Mouse (Mus musculus) natural killer cell, adult 2 months (primary cell): ENCODE results near the gene C5ar1.

Experiments
- DNase-seq, 2 experiments: peaks; one replicate each; pipeline ENCODE4 v3.0.0; 2022; ENCODE audit warnings: low spot score in 2 of 2

Gene C5ar1

DNA sequence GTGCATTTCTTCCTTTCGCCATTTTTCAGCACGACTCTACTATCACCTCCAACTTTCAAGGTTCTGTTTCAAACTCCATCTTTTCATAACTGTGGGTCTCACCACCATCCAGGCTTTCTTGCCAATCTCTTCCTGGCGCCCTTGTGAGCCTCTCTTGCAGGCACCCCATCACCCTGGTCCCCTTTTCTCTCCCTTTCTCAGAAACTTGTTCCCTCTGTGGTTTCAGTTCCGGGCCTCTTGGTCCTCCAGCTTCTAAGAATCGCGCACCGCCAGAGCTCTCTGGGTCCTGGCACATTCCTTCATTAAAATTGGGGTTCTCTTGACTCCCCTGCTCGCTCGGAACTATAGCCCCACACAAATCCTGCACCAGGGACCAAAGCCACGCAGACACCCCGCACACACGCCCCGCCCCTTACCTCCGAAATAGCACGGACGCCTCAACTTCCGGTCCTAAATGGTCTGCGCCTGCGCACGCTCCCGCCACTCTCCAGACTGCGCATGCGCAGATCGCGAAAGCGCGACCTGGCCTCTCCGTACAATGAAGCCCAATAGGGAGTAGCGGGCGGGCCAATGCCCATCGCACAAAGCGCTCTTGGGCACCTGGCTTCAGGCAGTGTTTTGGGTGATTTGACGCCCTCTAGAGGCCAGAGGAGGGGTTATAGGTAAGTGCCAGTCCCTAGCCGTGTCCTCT is 37.6 kb downstream of the C5ar1 start, which contains the start of gene Dhx34:
TSS of gene Dhx34 (minus strand) at position 456 of the 691 bp plus-strand sequence.
- peak; percentile 94 to 97 for DNase-seq

DNA sequence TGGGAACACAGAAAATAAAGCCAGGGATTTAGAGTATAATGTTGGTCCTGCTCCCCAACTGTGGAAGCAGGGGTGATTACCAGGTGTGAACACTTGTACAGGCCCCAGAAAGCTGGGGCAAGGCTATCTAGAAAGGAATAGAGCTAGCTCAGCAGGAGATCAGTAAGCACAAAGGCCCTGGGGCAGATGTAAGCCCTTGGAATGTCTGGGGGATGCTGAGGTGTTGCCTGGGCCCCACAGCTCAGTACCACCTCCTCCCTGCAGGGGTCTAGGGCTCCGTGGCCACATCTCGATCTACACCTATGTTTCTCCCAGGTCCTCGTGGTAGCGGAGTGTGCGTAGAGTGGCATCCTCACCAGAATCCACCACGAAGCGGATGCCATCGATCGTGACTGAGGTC is 45.4 kb downstream of the C5ar1 start:
- DNase-seq: no peak

DNA sequence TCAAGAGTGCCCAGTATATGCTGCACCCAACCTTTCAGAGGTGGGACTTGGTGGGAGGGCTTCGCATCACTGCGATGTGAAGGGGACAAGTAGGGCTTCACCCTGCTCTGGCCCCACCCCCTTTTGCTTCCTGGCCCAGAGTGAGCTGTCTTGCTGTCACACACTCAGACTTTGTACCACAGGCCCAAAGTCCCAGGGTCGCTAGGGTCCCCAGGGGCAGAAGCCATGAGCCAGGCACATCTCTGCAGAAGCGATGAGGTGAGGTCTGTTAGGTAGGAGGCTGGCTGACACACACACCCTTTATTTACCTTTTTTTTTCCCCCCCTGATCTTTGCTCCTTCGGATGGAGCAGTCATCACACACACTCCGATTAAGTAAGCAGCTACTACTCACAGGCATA is 46.1 kb downstream of the C5ar1 start:
- no peak for DNase-seq

DNA sequence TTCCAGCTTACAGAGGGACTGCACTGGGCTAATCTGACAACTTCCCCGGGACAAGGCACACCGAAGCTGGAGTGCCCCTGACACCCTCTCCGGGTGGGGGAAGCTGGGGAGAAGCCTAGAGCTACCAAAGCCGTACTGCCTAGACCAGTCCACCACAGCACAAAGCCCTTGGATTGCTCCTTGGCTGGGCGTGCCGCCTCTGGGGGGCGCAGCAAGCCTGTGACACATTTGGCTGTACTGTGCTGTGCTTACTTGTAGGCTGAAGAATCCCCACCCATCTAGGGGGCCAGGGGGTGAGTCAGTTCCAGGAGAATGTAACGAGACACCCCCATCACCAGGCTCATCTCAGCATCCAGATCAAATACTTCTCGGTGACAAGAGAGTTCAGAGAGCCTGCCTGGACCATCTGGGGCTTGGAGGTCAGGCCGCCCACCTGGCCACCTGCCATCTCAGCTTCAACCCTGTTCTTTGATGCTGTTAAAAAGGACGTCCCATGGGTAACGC is 48.4 kb downstream of the C5ar1 start:
- DNase-seq: no peak

DNA sequence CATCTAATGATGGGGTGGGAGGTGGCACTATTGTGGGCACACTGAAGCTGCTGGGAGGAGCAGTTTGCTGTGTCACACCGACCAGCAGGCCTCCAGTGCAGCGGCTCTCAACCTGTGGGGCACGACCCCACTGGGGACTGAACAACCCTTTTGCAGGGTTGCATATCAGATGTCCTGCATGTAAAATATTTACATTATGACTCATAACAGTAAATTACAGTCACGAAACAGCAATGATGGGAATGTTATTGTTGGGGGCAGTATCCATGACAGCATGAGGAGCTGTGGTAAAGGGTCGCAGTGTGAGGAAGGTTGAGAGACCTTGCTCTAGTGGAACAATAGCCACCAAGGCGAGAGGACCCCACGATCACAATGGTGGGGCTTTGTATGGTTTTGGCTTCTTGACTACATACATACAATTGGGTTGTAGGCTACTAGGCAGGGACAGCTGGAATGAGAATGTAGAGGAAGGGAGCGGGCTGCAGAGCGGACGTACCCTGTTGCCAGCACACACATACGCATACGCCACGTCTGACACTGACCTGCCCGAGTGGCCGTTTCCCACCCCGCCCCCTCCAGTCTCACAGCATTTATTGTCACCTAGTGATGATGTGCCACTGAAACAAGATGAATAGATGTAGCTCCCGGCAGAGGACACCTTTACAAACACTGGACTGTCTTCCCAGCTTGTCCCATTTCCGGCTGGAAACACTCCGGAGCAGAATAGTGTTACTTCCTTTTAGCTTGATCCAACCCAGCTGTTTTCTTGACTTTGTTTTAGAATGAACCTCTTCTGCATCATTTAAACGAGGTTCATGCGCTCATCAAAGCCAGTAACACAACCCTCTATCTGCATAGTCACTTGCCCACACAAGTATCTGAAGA is 50.3 kb downstream of the C5ar1 start:
- DNase-seq: no peak

DNA sequence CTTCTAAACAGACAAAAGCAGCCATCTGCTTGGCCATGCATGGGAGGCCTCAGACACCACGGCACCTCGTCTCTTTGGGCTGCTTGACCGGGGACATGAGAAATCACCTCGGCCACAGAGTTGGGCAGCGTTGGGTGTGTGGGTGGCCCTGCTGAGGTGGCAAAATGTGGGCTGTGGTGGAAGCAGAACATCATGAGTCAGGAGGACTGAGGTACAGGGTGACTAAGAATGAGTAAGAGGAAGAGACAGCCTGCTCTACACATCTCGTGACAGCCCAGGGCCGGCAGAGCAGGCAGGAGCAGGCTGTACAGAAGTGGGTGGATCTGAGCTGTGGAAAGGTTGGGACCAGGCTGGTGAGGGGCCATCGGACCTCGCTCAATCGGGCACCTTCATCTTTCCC is 51.8 kb downstream of the C5ar1 start:
- peak; percentile 86 to 95 for DNase-seq

DNA sequence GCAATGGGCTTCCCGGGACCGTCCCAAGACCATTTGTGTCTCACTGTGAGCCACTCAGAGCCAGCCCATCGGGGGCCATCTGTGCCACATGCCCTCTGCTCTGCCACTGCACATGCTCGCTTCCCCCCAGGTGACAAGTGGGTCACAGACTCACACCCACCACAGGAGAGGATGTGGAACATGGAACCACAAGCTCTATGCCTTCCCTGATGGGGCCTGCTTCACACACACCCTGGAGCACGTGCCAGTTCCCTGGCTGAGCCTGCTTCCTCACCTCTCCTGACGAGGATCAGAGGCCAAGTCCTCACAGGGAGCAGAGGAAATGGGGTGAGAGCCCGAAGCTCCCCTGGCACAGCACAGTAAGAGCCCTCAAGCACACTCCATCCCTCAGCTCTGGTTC is 52.3 kb downstream of the C5ar1 start:
- peak; percentile 60 to 73 for DNase-seq

DNA sequence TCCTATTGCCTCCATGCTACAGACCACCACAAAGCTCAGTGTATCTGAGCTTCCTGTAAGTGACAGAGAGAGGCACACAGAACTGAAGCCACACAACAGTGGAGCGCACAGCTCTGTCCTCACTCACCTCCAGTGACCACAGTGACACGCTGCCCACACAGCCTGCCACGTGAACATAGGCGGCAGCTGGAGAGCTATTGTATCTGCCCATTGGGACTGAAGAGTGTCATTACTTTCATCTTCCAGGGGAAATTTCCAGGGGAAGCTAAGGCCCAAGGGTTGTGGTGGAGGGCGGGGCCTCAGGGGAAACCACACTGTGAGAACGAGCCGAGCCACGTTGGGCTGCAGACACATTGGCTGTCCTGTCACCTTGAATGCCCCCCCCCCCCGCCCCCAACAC is 54.5 kb downstream of the C5ar1 start:
- DNase-seq: peak; percentile 74 to 87

DNA sequence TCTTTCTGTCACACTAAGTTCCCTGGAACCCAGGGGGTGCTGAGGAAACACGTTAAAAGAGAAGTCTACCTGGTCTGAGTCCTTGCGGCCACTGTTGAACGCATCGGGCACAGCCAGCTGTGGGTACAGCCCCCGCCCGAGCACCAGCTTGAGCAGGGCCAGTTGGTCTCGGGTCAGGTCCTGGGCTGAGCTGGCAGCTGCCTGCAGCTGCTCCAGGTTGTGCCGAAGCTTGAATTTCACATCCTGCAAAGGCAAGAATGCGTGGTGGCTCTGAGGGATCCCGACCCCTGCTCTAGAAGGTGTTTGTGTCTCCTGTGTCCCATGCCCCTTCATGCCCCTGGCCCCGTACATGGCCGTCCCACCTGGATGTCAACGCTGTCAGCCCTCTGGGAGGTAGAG is 55.8 kb downstream of the C5ar1 start:
- no peak for DNase-seq

DNA sequence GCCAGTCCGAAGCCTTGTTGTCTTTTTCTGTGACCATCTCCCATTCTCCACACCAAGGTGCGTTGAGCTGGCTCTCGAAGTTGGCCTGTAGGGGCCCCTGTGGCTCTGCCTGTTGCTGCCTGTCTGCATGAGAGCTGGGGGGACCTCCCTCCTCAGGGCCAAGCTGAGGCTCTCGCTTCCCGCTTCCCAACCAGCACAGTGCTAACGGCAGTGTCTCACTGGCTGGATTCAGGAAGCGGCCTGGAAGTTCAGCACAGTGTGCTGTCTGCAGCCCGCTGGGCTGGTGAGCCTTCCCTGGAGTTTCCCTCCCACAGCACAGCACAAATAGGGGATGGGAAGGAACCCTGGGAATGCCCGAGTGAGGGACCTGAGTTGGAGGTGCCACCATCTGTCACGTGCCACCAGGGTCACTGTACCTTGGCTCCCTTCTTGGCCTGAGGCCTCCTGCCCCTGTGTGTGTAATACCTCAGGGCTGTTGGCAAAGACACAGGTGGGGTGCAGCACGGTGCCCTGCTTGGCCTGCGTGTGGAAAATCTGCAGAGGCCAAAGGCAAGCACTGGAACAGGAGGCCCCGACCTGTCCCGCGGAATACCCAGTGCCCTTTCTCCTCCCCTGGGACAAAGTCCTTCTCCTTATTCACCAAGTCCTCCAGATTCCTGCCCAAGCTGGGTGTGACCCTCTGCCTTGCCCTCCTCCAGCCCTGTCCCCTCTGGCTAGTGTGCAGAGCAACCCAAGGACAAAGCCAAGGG is 56.4 kb downstream of the C5ar1 start:
- no peak for DNase-seq

DNA sequence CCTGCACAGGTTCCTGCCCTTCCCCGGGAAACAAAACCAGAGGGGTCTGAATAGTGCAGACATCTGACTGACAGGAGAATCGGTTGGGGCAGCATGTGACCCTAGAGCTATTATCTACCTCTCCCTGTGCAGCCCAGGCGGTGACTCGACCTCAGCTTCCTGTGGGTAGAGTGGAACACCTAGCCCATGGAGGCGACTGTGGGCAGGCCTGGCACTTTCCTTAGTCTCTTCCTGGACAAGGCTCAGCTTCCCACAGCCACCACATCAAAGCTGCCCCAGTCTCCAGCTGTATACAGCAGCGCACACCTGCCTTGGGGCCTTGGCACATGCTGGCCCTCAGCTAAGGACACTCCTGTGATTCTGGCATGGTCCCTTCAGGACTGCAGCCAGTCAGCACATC is 58.2 kb downstream of the C5ar1 start:
- peak; percentile 50 to 55 for DNase-seq

DNA sequence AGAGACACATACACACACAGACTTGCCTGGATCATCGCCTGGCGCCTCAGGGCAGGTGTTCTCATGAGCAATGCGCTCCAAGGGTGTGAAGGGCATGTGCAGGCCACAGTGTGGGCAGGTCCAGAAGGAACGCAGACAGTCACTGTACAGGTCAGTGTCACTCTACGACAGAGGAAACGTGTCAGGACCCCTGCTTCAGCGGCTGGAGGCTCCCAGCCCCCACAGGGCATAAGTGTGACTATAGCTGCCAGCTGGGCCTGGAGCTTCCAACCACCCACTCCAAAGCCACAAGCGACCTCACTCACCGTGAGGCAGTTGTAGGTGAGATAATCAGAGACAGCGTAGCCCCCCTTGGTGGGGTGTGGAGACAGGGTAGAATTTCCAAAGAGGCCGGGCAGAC is 60.8 kb downstream of the C5ar1 start:
- no peak for DNase-seq

DNA sequence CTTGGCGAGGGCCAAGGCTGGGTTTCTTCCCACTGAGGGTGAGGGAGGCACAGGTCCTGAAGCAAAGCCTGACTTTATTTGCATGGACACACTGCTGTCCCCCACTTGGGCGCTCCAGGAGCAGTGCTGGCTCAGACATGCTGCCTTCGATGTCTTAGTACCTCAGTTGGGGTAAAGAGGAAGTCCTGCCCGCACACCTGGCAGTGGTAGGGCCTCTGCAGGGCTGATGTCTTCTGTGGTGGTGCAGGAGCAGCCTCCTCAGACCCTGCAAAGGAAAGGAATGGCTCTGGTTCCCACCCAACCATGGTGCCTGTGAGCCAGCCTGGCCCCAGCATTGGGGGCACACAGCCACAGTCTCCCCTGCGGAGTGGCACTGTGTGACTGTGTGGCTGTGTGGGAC is 62.2 kb downstream of the C5ar1 start:
- peak in 1 of 2 experiments; percentile 38 for DNase-seq
